Mouse (Mus musculus): Measurements from ENCODE around the gene Map3k11. TPM values are rescaled to one million over a fixed set of nuclear protein-coding genes. Genes with fewer than 3 reads are reported as not detected.

Gene Map3k11
- polyA plus RNA-seq, 1 experiment from 2014 or later: 10.0 TPM

DNA sequence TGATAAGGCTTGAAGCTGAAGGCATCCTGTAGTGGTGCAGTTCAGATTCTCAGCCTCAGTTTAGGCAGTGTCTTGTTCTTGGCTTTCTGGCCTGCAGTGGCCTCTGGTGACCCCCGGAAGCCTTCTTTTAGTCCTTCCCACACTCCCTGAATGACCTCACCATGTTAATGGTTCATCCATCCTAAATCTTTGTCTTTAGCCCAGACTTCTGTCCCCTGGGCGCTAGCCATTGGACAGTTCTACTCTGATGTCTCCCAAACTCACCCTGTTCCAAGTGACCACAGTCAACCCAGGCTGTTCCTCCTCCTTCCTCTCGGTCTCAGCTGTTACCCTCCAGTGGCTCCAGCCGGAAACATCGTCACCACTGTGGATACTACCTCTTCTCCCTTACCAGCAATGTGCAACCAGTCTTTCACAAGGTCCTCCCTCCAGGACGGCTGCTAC lies 39.2 kb upstream of the Map3k11 start:
- Histone ChIP-seq H3K27ac (ENCODE audit: low read length) (peak overlapping the region; percentile 74; the same call in 1 of the 2 replicates), H3K4me2 (ENCODE audit: low read length) (peak overlapping the region; percentile 73), H3K4me3 (replicated peaks; ENCODE audit: low read length) (peak overlapping the region; percentile 36), H3K9ac (replicated peaks; ENCODE audit: low read depth, low read length) (peak overlapping the region; percentile 51), H3K27me3 (replicated peaks; ENCODE audit: control insufficient read depth, insufficient read depth, low read length) (peaks cover 5% of the 10 kb centered on the region), H3K4me1 (replicated peaks; ENCODE audit: control insufficient read depth, insufficient read depth, low read length) (peaks cover 18% of the 10 kb centered on the region), H3K36me3 (ENCODE audit: control insufficient read depth, insufficient read depth) (peaks cover 17% of the 10 kb centered on the region), H3K9me3 (ENCODE audit: control insufficient read depth, low read length) (no peaks in the 10 kb centered on the region)
- ATAC-seq: no peak; the same call in 1 of the 2 replicates
- 79% methylated on average over 6 of the region's 6 CpGs for WGBS

- H3K4me3 ChIP-seq (replicated peaks; ENCODE audit: low read length): no peak overlapping the region
- H3K4me1 ChIP-seq (replicated peaks; ENCODE audit: control insufficient read depth, insufficient read depth, low read length): peaks cover 24% of the 10 kb centered on the region
- peaks cover 12% of the 10 kb centered on the region for H3K27me3 ChIP-seq (replicated peaks; ENCODE audit: control insufficient read depth, insufficient read depth, low read length)
- H3K27ac ChIP-seq (ENCODE audit: low read length): no peak overlapping the region
- no peak overlapping the region for H3K4me2 ChIP-seq (ENCODE audit: low read length)
- ATAC-seq: no peak
- 61% methylated on average over 13 of the region's 13 CpGs for WGBS
- no peak overlapping the region for H3K9ac ChIP-seq (replicated peaks; ENCODE audit: low read depth, low read length)
- no peaks in the 10 kb centered on the region for H3K9me3 ChIP-seq (ENCODE audit: control insufficient read depth, low read length)
- peaks cover 8% of the 10 kb centered on the region for H3K36me3 ChIP-seq (ENCODE audit: control insufficient read depth, insufficient read depth)
Observed at GRCm38 (mm10) chr19:5651502-5652274, 36.9 kb upstream of the Map3k11 start.

DNA sequence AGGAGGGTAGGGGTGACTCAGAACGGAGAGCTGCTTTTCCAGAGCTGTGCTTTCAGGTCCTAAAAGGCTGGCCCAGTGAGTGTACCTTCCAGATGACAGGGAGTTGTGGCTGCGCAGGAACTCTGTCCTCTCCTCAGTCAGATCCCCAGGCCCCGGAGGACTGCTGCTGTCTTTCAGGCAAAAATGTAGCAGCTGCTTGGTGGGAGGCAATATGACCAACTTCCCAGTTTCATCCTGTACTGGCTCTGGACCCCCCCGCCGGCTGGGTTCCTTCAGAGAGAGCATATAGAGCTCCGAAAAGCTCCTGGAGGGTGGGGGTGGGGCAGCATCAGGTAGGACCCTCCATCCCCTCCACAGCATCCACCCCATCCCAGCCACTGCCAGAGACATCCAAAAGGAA lies 36.0 kb upstream of the Map3k11 start:
- Histone ChIP-seq H3K27ac (ENCODE audit: low read length) (no peak overlapping the region), H3K4me1 (replicated peaks; ENCODE audit: control insufficient read depth, insufficient read depth, low read length) (peaks cover 24% of the 10 kb centered on the region), H3K9me3 (ENCODE audit: control insufficient read depth, low read length) (no peaks in the 10 kb centered on the region), H3K9ac (replicated peaks; ENCODE audit: low read depth, low read length) (no peak overlapping the region), H3K27me3 (replicated peaks; ENCODE audit: control insufficient read depth, insufficient read depth, low read length) (peaks cover 12% of the 10 kb centered on the region), H3K4me3 (replicated peaks; ENCODE audit: low read length) (no peak overlapping the region), H3K4me2 (ENCODE audit: low read length) (no peak overlapping the region), H3K36me3 (ENCODE audit: control insufficient read depth, insufficient read depth) (peaks cover 2% of the 10 kb centered on the region; the same call in 1 of the 2 replicates)
- 79% methylated on average over 6 of the region's 6 CpGs for WGBS
- ATAC-seq: no peak

GRCm38 (mm10) chr19:5653969-5654719 lies 34.4 kb upstream of the Map3k11 start:
- no peaks in the 10 kb centered on the region for H3K9me3 ChIP-seq (ENCODE audit: control insufficient read depth, low read length)
- no peak overlapping the region for H3K27ac ChIP-seq (ENCODE audit: low read length)
- peaks cover 13% of the 10 kb centered on the region for H3K4me1 ChIP-seq (replicated peaks; ENCODE audit: control insufficient read depth, insufficient read depth, low read length)
- H3K36me3 ChIP-seq (ENCODE audit: control insufficient read depth, insufficient read depth): no peaks in the 10 kb centered on the region
- ATAC-seq: peak; percentile 52
- peak overlapping the region; percentile 56 for H3K9ac ChIP-seq (replicated peaks; ENCODE audit: low read depth, low read length)
- H3K27me3 ChIP-seq (replicated peaks; ENCODE audit: control insufficient read depth, insufficient read depth, low read length): peaks cover 12% of the 10 kb centered on the region
- 6% methylated on average over 62 of the region's 62 CpGs for WGBS
- H3K4me3 ChIP-seq (replicated peaks; ENCODE audit: low read length): peak overlapping the region; percentile 48
- H3K4me2 ChIP-seq (ENCODE audit: low read length): peak overlapping the region; percentile 73

- 7% methylated on average over 43 of the region's 43 CpGs for WGBS
- Histone ChIP-seq H3K27ac (ENCODE audit: low read length) (no peak overlapping the region), H3K4me2 (ENCODE audit: low read length) (peak overlapping the region; percentile 73), H3K4me1 (replicated peaks; ENCODE audit: control insufficient read depth, insufficient read depth, low read length) (peaks cover 12% of the 10 kb centered on the region), H3K9me3 (ENCODE audit: control insufficient read depth, low read length) (no peaks in the 10 kb centered on the region), H3K27me3 (replicated peaks; ENCODE audit: control insufficient read depth, insufficient read depth, low read length) (peaks cover 12% of the 10 kb centered on the region), H3K4me3 (replicated peaks; ENCODE audit: low read length) (peak overlapping the region; percentile 48), H3K9ac (replicated peaks; ENCODE audit: low read depth, low read length) (peak overlapping the region; percentile 56), H3K36me3 (ENCODE audit: control insufficient read depth, insufficient read depth) (no peaks in the 10 kb centered on the region)
- ATAC-seq: 0 out of 2 replicates have a peak, but pooled peaks have one; percentile 23
Observed at GRCm38 (mm10) chr19:5654720-5655298, 33.7 kb upstream of the Map3k11 start.

DNA sequence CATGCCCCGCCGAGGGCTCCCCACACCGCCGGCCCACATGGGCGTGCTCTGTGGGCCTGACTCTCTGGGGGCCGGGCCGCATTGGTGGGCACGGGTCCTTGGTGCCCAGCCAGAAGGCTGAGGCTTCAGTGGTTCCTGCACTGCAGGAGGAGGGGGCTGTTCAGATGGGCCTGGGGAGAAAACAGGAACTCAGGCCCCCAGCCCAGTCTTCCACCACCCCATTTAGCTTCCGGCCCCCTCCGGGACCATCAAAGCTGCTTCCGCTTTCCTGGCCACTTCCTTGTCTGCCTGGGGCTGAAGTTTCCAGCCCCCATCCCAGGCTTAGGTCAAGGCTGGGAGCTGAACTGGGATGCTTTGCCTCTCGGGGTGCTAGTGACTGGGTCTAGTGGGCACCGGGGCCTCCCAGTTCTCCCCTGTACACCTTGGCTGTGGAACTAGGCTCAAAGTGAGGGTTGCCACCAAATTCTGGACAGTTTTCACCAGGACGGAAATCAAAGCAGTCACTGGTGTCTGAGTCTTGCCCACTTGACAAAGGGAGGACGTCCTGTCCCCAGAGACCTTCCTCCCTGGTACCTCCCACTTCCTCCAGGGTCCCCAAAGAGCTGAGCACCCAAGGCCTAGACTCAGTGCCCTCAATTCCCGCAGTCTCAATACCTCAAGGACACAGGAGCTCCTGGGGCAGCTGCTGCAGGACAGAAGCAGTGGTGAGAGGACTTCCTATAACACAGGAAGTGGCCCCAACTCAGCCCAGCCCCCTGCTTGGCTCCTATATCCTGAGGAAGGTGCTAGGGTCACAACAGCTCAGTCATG lies 27.4 kb upstream of the Map3k11 start:
- no peak overlapping the region for H3K27ac ChIP-seq (ENCODE audit: low read length)
- no peak overlapping the region for H3K4me3 ChIP-seq (replicated peaks; ENCODE audit: low read length)
- H3K36me3 ChIP-seq (ENCODE audit: control insufficient read depth, insufficient read depth): peaks cover 9% of the 10 kb centered on the region; the same call in 1 of the 2 replicates
- no peaks in the 10 kb centered on the region for H3K9me3 ChIP-seq (ENCODE audit: control insufficient read depth, low read length)
- no peak overlapping the region for H3K9ac ChIP-seq (replicated peaks; ENCODE audit: low read depth, low read length)
- no peak for ATAC-seq
- WGBS: 85% methylated on average over 16 of the region's 16 CpGs
- H3K4me1 ChIP-seq (replicated peaks; ENCODE audit: control insufficient read depth, insufficient read depth, low read length): peaks cover 9% of the 10 kb centered on the region
- no peaks in the 10 kb centered on the region for H3K27me3 ChIP-seq (replicated peaks; ENCODE audit: control insufficient read depth, insufficient read depth, low read length)
- no peak overlapping the region for H3K4me2 ChIP-seq (ENCODE audit: low read length)

DNA sequence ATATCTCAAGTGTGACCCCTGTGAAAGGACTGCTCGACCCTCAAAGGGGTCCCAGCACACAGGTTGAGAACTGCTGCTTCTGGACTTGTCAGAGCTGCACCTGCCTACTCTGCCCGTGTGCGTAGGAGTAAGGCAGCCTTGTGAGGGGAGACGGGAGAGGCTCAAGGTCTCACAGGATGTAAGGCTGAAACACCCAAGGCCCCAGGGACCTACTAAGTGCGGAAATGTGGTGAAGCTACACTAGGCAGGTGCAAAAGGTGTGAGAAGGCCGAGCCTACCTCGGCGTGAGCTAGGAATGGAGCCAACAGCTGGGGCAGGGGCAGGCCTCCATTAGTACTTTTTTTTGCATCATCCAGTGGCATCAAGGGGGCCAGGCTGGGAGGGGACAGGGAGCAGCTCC lies 26.2 kb upstream of the Map3k11 start:
- WGBS: 83% methylated on average over 8 of the region's 8 CpGs
- Histone ChIP-seq H3K27me3 (replicated peaks; ENCODE audit: control insufficient read depth, insufficient read depth, low read length) (no peaks in the 10 kb centered on the region), H3K27ac (ENCODE audit: low read length) (no peak overlapping the region), H3K4me3 (replicated peaks; ENCODE audit: low read length) (no peak overlapping the region), H3K36me3 (ENCODE audit: control insufficient read depth, insufficient read depth) (peaks cover 10% of the 10 kb centered on the region; the same call in 1 of the 2 replicates), H3K9ac (replicated peaks; ENCODE audit: low read depth, low read length) (no peak overlapping the region), H3K9me3 (ENCODE audit: control insufficient read depth, low read length) (no peaks in the 10 kb centered on the region), H3K4me1 (replicated peaks; ENCODE audit: control insufficient read depth, insufficient read depth, low read length) (peaks cover 9% of the 10 kb centered on the region), H3K4me2 (ENCODE audit: low read length) (peak overlapping the region; percentile 4; the same call in 1 of the 2 replicates)
- no peak for ATAC-seq

DNA sequence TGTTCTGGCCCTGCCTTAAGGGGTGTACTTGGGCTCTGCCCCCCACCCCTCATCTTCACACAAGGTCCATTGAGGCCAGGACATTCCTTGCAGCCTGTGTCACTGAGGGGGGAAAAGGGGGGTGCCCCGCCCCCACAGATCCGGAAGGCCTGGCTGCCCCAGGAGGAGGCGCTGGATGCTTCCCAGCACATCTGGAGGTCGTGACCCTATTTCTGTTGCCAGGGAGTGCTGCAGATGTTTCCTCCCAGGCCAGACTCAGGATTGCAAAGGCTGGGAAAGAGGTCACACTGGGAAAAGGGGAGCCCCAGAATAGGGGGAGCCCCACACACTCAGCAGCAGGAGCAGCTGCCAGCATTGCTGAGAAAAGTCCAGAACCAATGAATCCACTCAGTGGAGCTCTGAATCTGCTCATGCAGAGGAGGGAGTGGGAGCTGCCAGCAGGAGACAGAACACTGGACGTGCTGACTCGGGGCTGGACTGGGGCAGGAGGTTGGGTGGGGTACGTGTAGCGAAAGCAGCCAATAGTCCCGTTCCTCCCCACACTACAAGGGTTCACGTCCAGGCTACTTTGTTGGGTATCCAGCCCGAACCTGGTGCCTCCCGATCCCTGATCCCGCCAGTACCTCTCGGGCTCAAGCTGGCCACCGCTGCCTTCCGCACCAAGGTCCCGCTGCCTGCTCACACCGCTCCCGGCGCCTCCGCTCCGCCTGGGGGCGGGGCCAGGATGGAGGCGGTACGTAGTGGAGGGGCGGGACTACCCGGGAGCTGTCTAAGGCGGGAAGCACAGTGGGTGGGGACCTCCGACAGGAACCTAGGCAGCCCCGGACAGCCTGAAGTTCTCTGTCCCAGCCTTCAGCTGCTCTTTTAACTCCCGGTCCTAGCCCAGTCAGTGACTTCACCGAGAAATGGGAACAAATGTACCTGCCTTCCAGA lies 25.3 kb upstream of the Map3k11 start, which contains the start of gene Sipa1:
Sipa1 (minus strand) TSS at position 727 of the 933 bp plus-strand sequence.
- 2% methylated on average over 31 of the region's 32 CpGs for WGBS
- ATAC-seq: peak; percentile 92
- no peaks in the 10 kb centered on the region for H3K9me3 ChIP-seq (ENCODE audit: control insufficient read depth, low read length)

More for the DNA sequence above, 25.3 kb upstream of the Map3k11 start, which contains the start of gene Sipa1:
- peaks cover 10% of the 10 kb centered on the region; the same call in 1 of the 2 replicates for H3K36me3 ChIP-seq (ENCODE audit: control insufficient read depth, insufficient read depth)
- peaks cover 9% of the 10 kb centered on the region for H3K4me1 ChIP-seq (replicated peaks; ENCODE audit: control insufficient read depth, insufficient read depth, low read length)
- peak within 1 kb of the TSS; percentile 51 for H3K4me2 ChIP-seq (ENCODE audit: low read length)
- no peaks in the 10 kb centered on the region for H3K27me3 ChIP-seq (replicated peaks; ENCODE audit: control insufficient read depth, insufficient read depth, low read length)
- H3K27ac ChIP-seq (ENCODE audit: low read length): no peak within 1 kb of the TSS
- peak within 1 kb of the TSS; percentile 51 for H3K9ac ChIP-seq (replicated peaks; ENCODE audit: low read depth, low read length)
- H3K4me3 ChIP-seq (replicated peaks; ENCODE audit: low read length): peak within 1 kb of the TSS; percentile 39
